Mouse (Mus musculus): ENCODE data around the gene Apba1. TPM values are rescaled to one million over a fixed set of nuclear protein-coding genes. Genes with fewer than 3 reads are reported as not detected.

Gene Apba1
- 0.52 and 0.53 TPM in 2 replicates for polyA plus RNA-seq (2015; fragmentation: Nextera tagmentation; extraction: Ambion mirVana)

GRCm38 (mm10) chr19:23758554-23759321, at the start of gene Apba1:
Gene Apba1, plus strand, starts transcription at chr19:23758887.
- DNase-seq (ENCODE audit: low spot score) = peak; percentile 73

- DNase-seq (ENCODE audit: low spot score) = no peak
Measured at GRCm38 (mm10) chr19:23746506-23746905, 12.2 kb upstream of the Apba1 start.

- DNase-seq (ENCODE audit: low spot score) = no peak
Measured at GRCm38 (mm10) chr19:23757011-23757410, 1.7 kb upstream of the Apba1 start.

GRCm38 (mm10) chr19:23757961-23758553, 630 bp upstream of the Apba1 start:
- peak; percentile 87 for DNase-seq (ENCODE audit: low spot score)

- no peak for DNase-seq (ENCODE audit: low spot score)
Measured at GRCm38 (mm10) chr19:23759322-23759945, 747 bp downstream of the Apba1 start.

GRCm38 (mm10) chr19:23763371-23763770, 4.7 kb downstream of the Apba1 start:
- DNase-seq (ENCODE audit: low spot score) = no peak

GRCm38 (mm10) chr19:23764051-23764450, 5.4 kb downstream of the Apba1 start:
- no peak for DNase-seq (ENCODE audit: low spot score)

- DNase-seq (ENCODE audit: low spot score) = no peak
Measured at GRCm38 (mm10) chr19:23768864-23769263, 10.2 kb downstream of the Apba1 start.

GRCm38 (mm10) chr19:23770494-23771423, 12.1 kb downstream of the Apba1 start:
- DNase-seq (ENCODE audit: low spot score) = no peak

GRCm38 (mm10) chr19:23771971-23772370, 13.3 kb downstream of the Apba1 start:
- DNase-seq (ENCODE audit: low spot score) = no peak

- no peak for DNase-seq (ENCODE audit: low spot score)
Measured at GRCm38 (mm10) chr19:23775356-23775755, 16.7 kb downstream of the Apba1 start.

- no peak for DNase-seq (ENCODE audit: low spot score)
Measured at GRCm38 (mm10) chr19:23779130-23779529, 20.4 kb downstream of the Apba1 start.

GRCm38 (mm10) chr19:23780105-23780504, 21.4 kb downstream of the Apba1 start:
- DNase-seq (ENCODE audit: low spot score) = no peak

GRCm38 (mm10) chr19:23781968-23782367, 23.3 kb downstream of the Apba1 start:
- DNase-seq (ENCODE audit: low spot score) = peak; percentile 8

GRCm38 (mm10) chr19:23788420-23789132, 29.9 kb downstream of the Apba1 start:
- no peak for DNase-seq (ENCODE audit: low spot score)

GRCm38 (mm10) chr19:23791704-23792103, 33.0 kb downstream of the Apba1 start:
- DNase-seq (ENCODE audit: low spot score) = no peak

GRCm38 (mm10) chr19:23792559-23792958, 33.9 kb downstream of the Apba1 start:
- no peak for DNase-seq (ENCODE audit: low spot score)

- no peak for DNase-seq (ENCODE audit: low spot score)
Measured at GRCm38 (mm10) chr19:23794491-23794890, 35.8 kb downstream of the Apba1 start.

- DNase-seq (ENCODE audit: low spot score) = no peak
Measured at GRCm38 (mm10) chr19:23795156-23795555, 36.5 kb downstream of the Apba1 start.

- no peak for DNase-seq (ENCODE audit: low spot score)
Measured at GRCm38 (mm10) chr19:23801174-23801573, 42.5 kb downstream of the Apba1 start.
